Mouse (Mus musculus): ENCODE data around the gene Lce3b.

GRCm38 (mm10) chr3:92894063-92894462 lies 38.7 kb upstream of the Lce3b start:
- no peak for TF ChIP-seq CTCF (IDR thresholded peaks at IDR 0.05; ENCODE audit: insufficient read depth, low read length)
- TF ChIP-seq POLR2A (IDR thresholded peaks at IDR 0.05; ENCODE audit: borderline replicate concordance, extremely low read depth, low read depth, low read length): no peak

Measured in lung, adult 2 months (tissue).